Mouse (Mus musculus) cerebellum, postnatal 10 days (tissue): ENCODE measurements around the gene Mrpl16.

Source experiments
- DNase-seq, 2 experiments: peaks; one replicate each; pipeline ENCODE4 v3.0.0; 2021; ENCODE audit warnings: mixed read lengths in 2 of 2

Mrpl16 gene

DNA sequence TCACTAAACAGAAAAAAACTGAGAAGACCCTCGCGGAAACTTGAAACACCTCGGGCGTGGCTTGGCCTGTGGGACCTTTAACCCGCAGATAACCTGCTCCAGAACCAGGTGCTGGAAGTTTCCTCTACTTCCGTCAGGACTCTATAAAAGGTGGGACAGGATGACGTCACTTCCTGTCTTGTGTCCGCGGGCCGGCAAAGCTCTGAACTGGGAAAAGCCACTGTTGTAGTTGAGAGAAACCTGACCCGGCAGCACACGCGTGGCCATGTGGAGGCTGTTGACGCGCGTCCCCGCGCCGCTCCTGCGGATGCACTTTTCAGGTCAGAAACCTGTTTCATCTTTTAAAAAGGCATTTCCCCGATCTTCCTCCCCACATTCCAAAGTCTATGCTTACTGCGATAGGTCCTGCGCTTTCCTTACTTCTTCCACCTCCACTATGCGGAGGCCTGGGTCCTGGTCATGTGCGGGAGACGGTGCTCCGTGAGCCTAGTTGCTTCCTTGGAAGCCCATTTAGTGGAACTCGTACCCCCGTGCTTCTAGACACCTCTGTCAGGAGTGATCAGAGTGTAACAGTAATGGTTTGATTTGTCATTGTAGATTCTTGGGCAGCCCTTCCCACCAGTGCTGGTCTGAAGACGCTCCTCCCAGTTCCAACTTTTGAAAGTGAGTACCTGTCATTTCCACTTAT is at the start of gene Mrpl16:
Gene Mrpl16 (plus strand): TSS at position 187 of the 688 bp plus-strand sequence.
- peak; percentile 93 to 97 for DNase-seq

- DNase-seq = no peak
These were observed 46.3 kb upstream of the Mrpl16 start for GRCm38 (mm10) chr19:11723870-11724269.

- no peak for DNase-seq
These were observed 45.9 kb upstream of the Mrpl16 start for GRCm38 (mm10) chr19:11724275-11724674.

- DNase-seq = no peak
These were observed 44.3 kb upstream of the Mrpl16 start for GRCm38 (mm10) chr19:11725915-11726314.

- DNase-seq = no peak
These were observed 42.9 kb upstream of the Mrpl16 start for GRCm38 (mm10) chr19:11727304-11727703.

DNA sequence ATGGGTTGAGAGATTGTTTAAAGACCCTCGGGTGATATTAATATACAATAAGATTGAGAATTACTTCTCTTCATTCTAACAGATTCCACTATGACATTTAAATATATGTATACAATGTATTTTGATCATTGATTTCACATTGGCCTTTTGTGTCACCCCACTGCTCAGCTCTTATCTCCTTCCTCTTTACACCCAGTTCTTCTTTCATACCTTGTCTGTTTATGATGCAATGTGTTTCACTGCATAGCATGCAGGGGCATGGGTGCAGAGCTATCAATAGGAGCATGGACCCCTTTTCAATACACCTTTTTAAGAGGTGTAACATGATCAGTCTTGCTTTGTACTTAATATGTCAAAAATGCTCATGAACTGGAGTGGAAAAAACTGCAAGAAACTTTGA is 39.9 kb upstream of the Mrpl16 start:
- no peak for DNase-seq

GRCm38 (mm10) chr19:11736455-11736854 is 33.7 kb upstream of the Mrpl16 start:
- DNase-seq = no peak

DNA sequence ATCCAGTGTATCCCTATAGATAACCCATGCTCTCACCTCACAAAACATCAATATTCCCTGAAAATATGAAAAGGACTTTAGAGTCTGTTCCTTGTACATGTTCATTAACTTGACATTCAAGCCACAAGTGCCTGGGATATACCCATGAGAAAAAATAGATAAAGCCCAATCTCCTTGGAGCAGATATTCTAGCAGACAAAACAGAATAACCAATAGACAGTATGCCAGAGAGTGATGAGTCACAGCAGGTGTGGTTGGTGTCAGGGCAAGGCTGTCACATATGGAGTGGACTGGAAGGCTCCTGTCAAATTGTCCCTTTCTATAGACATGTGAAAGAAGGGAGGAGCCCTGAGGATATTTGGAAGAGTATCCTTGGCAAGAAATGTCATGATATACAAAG is 24.5 kb upstream of the Mrpl16 start:
- DNase-seq = no peak

DNA sequence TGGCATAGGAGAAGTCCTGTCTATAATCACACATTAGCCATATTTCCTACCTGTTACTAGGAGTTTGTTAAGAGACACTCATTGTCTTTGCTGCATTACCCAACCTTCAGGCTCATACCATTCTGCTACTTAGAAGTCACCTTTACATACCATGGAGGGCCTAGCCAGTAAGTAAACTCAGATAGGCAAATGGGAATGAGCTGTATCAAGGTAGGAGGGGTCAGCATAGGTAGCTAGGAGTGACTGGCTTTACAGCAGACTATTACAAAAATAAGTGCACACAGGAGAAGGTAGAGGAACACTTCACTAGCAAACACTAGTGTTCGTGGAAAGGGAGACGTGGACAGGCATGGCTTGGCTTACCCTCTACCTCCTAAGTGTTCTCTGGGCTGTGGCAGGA is 22.9 kb upstream of the Mrpl16 start, which contains the start of gene Gif:
Gene Gif (plus strand): TSS at position 257 of the 400 bp plus-strand sequence.
- DNase-seq = no peak

GRCm38 (mm10) chr19:11765059-11765458 is 5.1 kb upstream of the Mrpl16 start:
- DNase-seq = no peak

- DNase-seq = no peak
These were observed 3.8 kb upstream of the Mrpl16 start for GRCm38 (mm10) chr19:11766413-11766812.

GRCm38 (mm10) chr19:11768163-11768562 is 2.0 kb upstream of the Mrpl16 start:
- peak; percentile 51 to 73 for DNase-seq

GRCm38 (mm10) chr19:11769257-11769920 is 802 bp upstream of the Mrpl16 start:
- no peak for DNase-seq

DNA sequence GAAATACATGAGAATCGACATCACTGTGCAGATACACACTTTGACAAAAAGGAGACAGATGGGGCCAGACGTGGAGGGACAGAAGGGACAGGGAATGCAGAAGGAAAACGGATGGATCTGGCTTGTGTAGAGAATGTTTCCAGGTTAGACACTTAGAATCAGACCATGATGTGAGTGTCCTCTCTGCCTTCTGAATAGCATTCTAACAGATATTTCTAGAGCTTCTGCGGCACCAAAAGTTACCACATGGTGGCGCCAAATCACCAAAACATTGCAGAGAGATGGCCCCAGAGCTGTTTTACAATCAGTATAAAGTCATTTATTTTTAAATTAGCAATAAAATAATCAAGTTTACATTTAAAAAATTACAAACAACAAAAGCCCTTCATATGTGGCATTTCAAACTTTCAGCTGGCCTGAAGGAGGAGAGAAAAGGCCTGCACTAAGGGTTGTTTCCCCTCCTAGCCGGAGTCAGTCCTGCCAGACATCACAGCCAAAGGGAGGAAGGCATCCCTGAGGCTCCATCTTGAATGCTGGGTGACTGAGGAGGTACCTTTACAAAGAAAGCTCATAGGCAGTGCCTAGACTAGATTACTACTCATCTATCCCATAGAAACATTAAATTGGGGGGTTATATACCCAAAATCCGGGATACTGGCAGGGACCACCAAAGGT is 7.1 kb downstream of the Mrpl16 start:
- peak; percentile 74 to 79 for DNase-seq

GRCm38 (mm10) chr19:11785409-11786154 is 15.4 kb downstream of the Mrpl16 start:
- DNase-seq = no peak

- no peak for DNase-seq
These were observed 17.6 kb downstream of the Mrpl16 start for GRCm38 (mm10) chr19:11787826-11788225.

DNA sequence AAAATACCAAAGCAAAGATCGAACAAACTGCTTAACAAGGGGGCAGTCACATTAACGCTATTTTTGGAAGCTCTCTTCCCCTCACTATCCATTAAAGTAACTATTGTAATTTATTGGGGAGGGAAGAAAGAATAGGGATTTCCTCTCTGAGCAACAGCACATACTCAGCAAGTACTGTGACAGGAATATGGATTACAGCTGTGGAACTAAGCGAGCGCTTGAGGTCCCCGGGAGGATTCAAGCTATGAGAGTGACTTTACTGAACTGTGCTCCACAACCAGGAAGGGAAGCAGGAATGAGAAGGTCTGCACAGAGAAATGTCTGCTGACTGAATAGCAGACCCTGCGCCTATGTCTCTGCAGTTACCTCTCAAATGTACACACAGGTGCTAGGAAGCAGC is 18.7 kb downstream of the Mrpl16 start:
- no peak for DNase-seq

GRCm38 (mm10) chr19:11791825-11792224 is 21.6 kb downstream of the Mrpl16 start:
- no peak for DNase-seq

GRCm38 (mm10) chr19:11793741-11794359 is 23.7 kb downstream of the Mrpl16 start:
- no peak for DNase-seq

DNA sequence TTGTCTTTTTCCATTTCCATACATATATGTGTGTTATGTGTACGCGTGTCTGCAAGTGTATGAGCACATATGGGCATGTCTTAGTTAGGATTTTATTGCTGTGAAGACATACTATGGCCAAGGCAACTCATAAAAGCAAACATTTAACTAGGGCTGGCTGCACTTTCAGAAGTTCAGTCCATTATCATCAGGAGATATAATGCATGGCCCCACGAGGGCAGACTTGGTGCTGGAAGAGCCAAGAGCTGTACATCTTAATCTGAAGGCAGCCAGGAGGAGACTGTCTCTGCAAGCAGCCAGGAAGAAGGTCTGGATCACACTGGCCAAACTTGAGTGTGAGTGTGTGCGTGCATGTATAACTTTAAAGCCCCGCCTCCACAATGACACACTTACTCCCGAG is 24.3 kb downstream of the Mrpl16 start:
- no peak for DNase-seq

DNA sequence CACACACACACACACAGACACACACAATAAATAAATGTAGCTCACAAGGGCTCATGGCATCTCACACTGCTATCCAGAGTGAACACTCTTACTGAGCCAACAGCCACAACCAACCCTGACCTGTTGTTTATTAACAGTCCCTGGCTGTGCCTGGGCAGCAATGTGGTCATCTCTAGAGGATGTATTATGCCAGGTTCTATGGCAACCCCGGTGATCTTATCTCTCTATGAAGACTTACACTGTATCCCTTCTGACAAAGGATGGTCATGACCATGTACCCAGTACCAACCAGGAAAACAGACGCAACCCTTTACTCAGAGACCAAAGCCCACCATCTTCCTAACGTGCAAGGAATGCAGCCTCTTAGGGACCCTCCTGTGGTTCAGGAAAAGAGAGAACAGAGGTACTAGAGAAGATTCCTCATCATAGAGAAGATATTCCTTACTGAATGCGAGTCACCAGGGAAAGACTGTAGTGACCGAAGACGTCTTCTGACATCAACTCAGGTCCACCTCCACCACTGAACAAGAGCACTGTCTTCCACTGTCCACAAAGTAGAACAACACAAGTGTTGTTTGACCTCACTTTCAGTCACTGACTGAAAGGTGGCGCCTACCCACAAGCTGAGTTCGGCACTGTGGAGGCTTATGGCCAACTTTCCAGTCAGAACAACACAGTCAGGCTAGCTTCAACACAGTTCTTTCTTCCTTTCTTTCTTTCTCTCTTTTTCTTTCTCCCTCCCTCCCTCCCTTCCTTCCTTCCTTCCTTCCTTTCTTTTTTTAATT is 30.5 kb downstream of the Mrpl16 start:
- no peak for DNase-seq

- DNase-seq = no peak
These were observed 34.2 kb downstream of the Mrpl16 start for GRCm38 (mm10) chr19:11804423-11804822.
